Mouse (Mus musculus): ENCODE measurements at regions not wholly inside any gene's neighbourhood (a gene's known extent, or its start where the extent isn't known, plus 50 kb on each side); places are given as distances from the start of the nearest gene placed in this dataset.

GRCm38 (mm10) chr9:81140158-81140557 is 493.5 kb downstream of the Htr1b start:
- 86% methylated on average over 3 of the region's 3 CpGs for WGBS
- Histone ChIP-seq H3K4me3 (replicated peaks) (no peak overlapping the region), H3K9me3 (no peaks in the 10 kb centered on the region), H3K27ac (no peak overlapping the region), H3K36me3 (replicated peaks) (no peaks in the 10 kb centered on the region), H3K4me1 (no peaks in the 10 kb centered on the region), H3K4me2 (no peak overlapping the region), H3K27me3 (no peaks in the 10 kb centered on the region), H3K9ac (no peak overlapping the region)
- no peak for ATAC-seq (ENCODE audit: low FRiP score)

GRCm38 (mm10) chr9:81136366-81136765 is 497.3 kb downstream of the Htr1b start:
- H3K9me3 ChIP-seq, result no peaks in the 10 kb centered on the region
- no peak overlapping the region for H3K9ac ChIP-seq
- no peak overlapping the region for H3K4me3 ChIP-seq (replicated peaks)
- ATAC-seq (ENCODE audit: low FRiP score), result no peak
- H3K4me1 ChIP-seq, result no peaks in the 10 kb centered on the region
- no peaks in the 10 kb centered on the region for H3K36me3 ChIP-seq (replicated peaks)
- WGBS, result 90% methylated on average over 3 of the region's 3 CpGs
- no peak overlapping the region for H3K27ac ChIP-seq
- H3K4me2 ChIP-seq, result no peak overlapping the region
- no peaks in the 10 kb centered on the region for H3K27me3 ChIP-seq

- H3K9me3 ChIP-seq, result no peaks in the 10 kb centered on the region
- no peak overlapping the region for H3K4me2 ChIP-seq
- H3K36me3 ChIP-seq (replicated peaks), result no peaks in the 10 kb centered on the region
- no peaks in the 10 kb centered on the region for H3K4me1 ChIP-seq
- WGBS, result 89% methylated on average over 2 of the region's 2 CpGs
- H3K4me3 ChIP-seq (replicated peaks), result no peak overlapping the region
- H3K27me3 ChIP-seq, result no peaks in the 10 kb centered on the region
- no peak overlapping the region for H3K27ac ChIP-seq
- no peak for ATAC-seq (ENCODE audit: low FRiP score)
- H3K9ac ChIP-seq, result no peak overlapping the region
Observed at GRCm38 (mm10) chr9:81113044-81113443, 520.6 kb downstream of the Htr1b start.

GRCm38 (mm10) chr9:81073248-81073647 is 560.4 kb downstream of the Htr1b start:
- no peak overlapping the region for H3K9ac ChIP-seq
- no peak overlapping the region for H3K4me2 ChIP-seq
- WGBS, result 77% methylated on average over 1 of the region's 1 CpGs
- H3K27me3 ChIP-seq, result no peaks in the 10 kb centered on the region
- no peak overlapping the region for H3K4me3 ChIP-seq (replicated peaks)
- H3K4me1 ChIP-seq, result no peaks in the 10 kb centered on the region
- ATAC-seq (ENCODE audit: low FRiP score), result no peak
- H3K36me3 ChIP-seq (replicated peaks), result no peaks in the 10 kb centered on the region
- H3K27ac ChIP-seq, result no peak overlapping the region
- H3K9me3 ChIP-seq, result no peaks in the 10 kb centered on the region

GRCm38 (mm10) chr9:81042521-81042920 is 577.2 kb upstream of the Impg1 start:
- H3K27ac ChIP-seq, result no peak overlapping the region
- H3K9ac ChIP-seq, result no peak overlapping the region
- no peaks in the 10 kb centered on the region for H3K9me3 ChIP-seq
- no peaks in the 10 kb centered on the region for H3K27me3 ChIP-seq
- no peaks in the 10 kb centered on the region for H3K36me3 ChIP-seq (replicated peaks)
- no peaks in the 10 kb centered on the region for H3K4me1 ChIP-seq
- ATAC-seq (ENCODE audit: low FRiP score), result no peak
- no peak overlapping the region for H3K4me2 ChIP-seq
- H3K4me3 ChIP-seq (replicated peaks), result no peak overlapping the region

GRCm38 (mm10) chr9:81041967-81042366 is 576.7 kb upstream of the Impg1 start:
- Histone ChIP-seq H3K36me3 (replicated peaks) (no peaks in the 10 kb centered on the region), H3K4me3 (replicated peaks) (no peak overlapping the region), H3K9ac (no peak overlapping the region), H3K27ac (no peak overlapping the region), H3K4me2 (no peak overlapping the region), H3K4me1 (no peaks in the 10 kb centered on the region), H3K9me3 (no peaks in the 10 kb centered on the region), H3K27me3 (no peaks in the 10 kb centered on the region)
- 0 out of 2 replicates have a peak, but pooled peaks have one; percentile 61 for ATAC-seq (ENCODE audit: low FRiP score)

Measured in forebrain, embryonic 12.5 days (tissue).